Mouse (Mus musculus): ENCODE measurements at regions not wholly inside any gene's neighbourhood (a gene's known extent, or its start where the extent isn't known, plus 50 kb on each side); places are given as distances from the start of the nearest gene placed in this dataset.

DNA sequence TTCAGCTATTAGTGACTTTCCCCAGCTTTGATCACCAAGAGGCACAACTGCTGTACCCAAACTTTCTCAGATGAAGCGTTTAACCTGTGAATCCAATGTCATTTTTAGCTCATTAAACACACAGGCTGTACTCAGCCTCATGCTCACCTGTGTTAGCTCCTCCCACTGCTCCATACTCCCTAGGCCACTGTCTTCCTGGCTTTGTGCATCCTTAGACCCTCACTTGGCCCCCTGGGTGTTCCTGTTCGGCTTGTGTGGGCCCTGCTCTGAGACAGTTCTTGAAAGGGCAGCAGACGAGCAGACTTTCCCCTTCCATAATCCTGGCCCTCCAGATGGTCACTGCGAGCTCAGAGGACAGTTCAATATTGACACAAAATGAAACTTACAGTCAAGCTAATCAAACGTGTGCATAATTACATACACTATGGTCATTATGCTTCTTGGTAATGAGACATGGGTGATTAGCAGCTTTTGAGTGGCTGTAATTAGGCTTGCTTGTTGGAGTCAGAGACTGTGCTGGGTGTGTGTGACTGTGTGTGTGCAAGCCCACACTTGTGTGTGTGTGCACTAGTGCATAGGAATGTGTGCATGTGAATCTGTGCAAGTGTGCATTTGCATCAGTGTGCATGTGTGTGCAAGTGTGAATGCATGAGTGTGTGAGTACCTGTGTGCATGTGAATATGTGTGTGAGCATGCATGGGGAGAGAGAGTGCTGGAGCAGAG lies 50.6 kb upstream of the Gm10220 start:
- no peaks in the 10 kb centered on the region for H3K36me3 ChIP-seq (ENCODE audit: insufficient read depth)
- H3K4me2 ChIP-seq: no peak overlapping the region
- TF ChIP-seq CTCF (IDR thresholded peaks at IDR 0.05; ENCODE audit: low read depth): no peak
- no peak overlapping the region for H3K4me3 ChIP-seq (ENCODE audit: low read depth, low read length)
- WGBS: 64% methylated on average over 5 of the region's 5 CpGs
- H3K27me3 ChIP-seq (ENCODE audit: insufficient read depth, low read length): no peaks in the 10 kb centered on the region
- DNase-seq: no peak
- no peaks in the 10 kb centered on the region for H3K9me3 ChIP-seq (ENCODE audit: low read depth, low read length)
- H3K27ac ChIP-seq (ENCODE audit: low read depth): no peak overlapping the region
- H3K9ac ChIP-seq: no peak overlapping the region
- H3K4me1 ChIP-seq (ENCODE audit: insufficient read depth): no peaks in the 10 kb centered on the region
- ATAC-seq (ENCODE audit: insufficient read depth): no peak

DNA sequence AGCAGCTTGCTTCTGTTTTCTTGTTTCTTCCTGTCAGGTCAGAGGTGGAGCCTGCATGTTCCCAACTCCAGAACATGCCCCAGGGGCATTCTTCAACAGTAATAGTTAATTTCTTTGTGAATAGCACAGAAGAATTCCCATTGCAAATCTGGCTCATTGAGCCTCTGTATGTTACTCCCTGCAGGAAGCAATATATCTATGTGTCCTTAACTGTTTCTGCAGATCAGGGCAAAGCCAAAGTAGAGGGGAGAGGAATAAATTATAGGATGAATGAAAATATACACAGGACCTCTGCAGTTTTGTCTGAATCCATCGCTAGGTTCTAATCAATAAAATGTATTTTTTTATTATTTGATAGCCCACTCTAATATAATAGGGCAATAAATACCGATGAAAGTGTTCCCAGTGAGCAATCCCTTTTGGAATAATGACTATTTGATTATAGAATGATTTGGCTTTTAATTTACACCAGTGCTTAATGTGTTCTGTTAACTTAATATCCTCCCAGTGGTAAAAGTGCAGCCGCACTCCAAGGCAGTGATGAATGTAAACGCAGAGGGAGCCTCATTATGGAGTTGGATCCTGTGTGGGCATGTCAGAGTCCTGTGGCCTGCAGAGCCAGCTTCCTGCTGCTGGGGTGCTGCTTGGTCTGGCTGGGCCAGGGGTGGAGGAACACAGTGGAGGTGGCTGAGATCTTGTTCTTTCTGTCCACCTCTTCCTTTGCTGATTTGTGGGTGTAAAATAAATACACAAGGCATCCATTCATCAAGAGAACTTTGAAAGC lies 49.7 kb upstream of the Gm10220 start:
- DNase-seq (no peak), ATAC-seq (ENCODE audit: insufficient read depth) (no peak)
- no peak overlapping the region for H3K9ac ChIP-seq
- H3K36me3 ChIP-seq (ENCODE audit: insufficient read depth): no peaks in the 10 kb centered on the region
- WGBS: 72% methylated on average over 4 of the region's 4 CpGs
- no peak overlapping the region for H3K4me2 ChIP-seq
- H3K9me3 ChIP-seq (ENCODE audit: low read depth, low read length): no peaks in the 10 kb centered on the region
- H3K27ac ChIP-seq (ENCODE audit: low read depth): no peak overlapping the region
- H3K27me3 ChIP-seq (ENCODE audit: insufficient read depth, low read length): no peaks in the 10 kb centered on the region
- H3K4me1 ChIP-seq (ENCODE audit: insufficient read depth): no peaks in the 10 kb centered on the region
- no peak for TF ChIP-seq CTCF (IDR thresholded peaks at IDR 0.05; ENCODE audit: low read depth)
- no peak overlapping the region for H3K4me3 ChIP-seq (ENCODE audit: low read depth, low read length)
